Mouse (Mus musculus): ENCODE data around the gene Homer1.

DNA sequence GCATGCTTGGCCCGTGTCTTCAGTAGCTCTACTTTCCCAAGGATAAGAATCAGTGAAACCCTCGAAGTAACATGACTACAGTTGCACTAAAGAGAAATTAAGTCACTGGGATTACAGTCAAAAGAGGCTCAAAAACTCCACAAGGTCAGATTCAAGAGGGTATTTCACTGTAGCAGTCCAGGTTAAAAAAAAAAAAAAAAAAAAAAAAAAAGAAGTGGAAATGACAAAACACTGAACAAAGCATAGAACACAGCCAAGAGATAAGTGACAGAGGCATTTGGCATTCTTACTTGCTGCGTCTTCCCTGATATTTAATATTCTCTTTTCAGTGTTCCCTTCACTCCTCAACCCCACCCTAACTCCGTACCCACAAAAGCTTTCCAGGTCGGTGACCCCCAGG lies 115.6 kb downstream of the Homer1 start:
- TF ChIP-seq EP300 (IDR thresholded peaks at IDR 0.05; ENCODE audit: insufficient read depth, low read depth, low read length) (no peak), CTCF (IDR thresholded peaks at IDR 0.05; ENCODE audit: low read depth, low read length) (no peak), POLR2A (IDR thresholded peaks at IDR 0.05; ENCODE audit: insufficient read depth, low read length) (no peak)

All from ES-Bruce4 (cell line).